Mouse (Mus musculus) midbrain, embryonic 15.5 days (tissue): Measurements from ENCODE around the gene Erich6b. TPM values are rescaled to one million over a fixed set of nuclear protein-coding genes. Genes with fewer than 3 reads are reported as not detected.

Source experiments
- ATAC-seq: fragments of 200-750 bp; cut with Nextera tagmentation; replicated peaks from 2 replicates; pipeline ENCODE4 v1.8.0; 2017; ENCODE audit warnings: moderate TSS enrichment
- H3K27ac ChIP-seq: fragments of 300-500 bp; sonication (generic); 2 replicates; pipeline ENCODE4 v1.5.1; 2015; ENCODE audit warnings: mild to moderate bottlenecking, inconsistent platforms
- H3K27me3 ChIP-seq: fragments of 300-500 bp; sonication (generic); replicated peaks from 2 replicates; pipeline ENCODE4 v1.6.1; 2015; ENCODE audit warnings: inconsistent platforms
- H3K36me3 ChIP-seq: fragments of 300-500 bp; sonication (generic); replicated peaks from 2 replicates; pipeline ENCODE4 v1.6.1; 2015; ENCODE audit warnings: inconsistent platforms
- H3K4me1 ChIP-seq: fragments of 300-500 bp; sonication (generic); 2 replicates; pipeline ENCODE4 v1.6.1; 2015; ENCODE audit warnings: inconsistent platforms
- H3K4me2 ChIP-seq: fragments of 300-500 bp; sonication (generic); 2 replicates; pipeline ENCODE4 v1.6.1; 2015; ENCODE audit warnings: inconsistent platforms, mild to moderate bottlenecking, moderate library complexity
- H3K4me3 ChIP-seq: fragments of 300-500 bp; sonication (generic); 2 replicates; pipeline ENCODE4 v1.5.1; 2015; ENCODE audit warnings: mild to moderate bottlenecking, inconsistent platforms
- H3K9ac ChIP-seq: fragments of 300-500 bp; sonication (generic); 2 replicates; pipeline ENCODE4 v1.6.1; 2015; ENCODE audit warnings: mild to moderate bottlenecking, inconsistent platforms
- H3K9me3 ChIP-seq: fragments of 300-500 bp; sonication (generic); 2 replicates; pipeline ENCODE4 v1.6.1; 2016; ENCODE audit warnings: inconsistent platforms
- WGBS: fragments of 180-500 bp; shearing (Covaris S2); methylation state at CpG from one replicate; pipeline ENCODE4 v1.1.7; 2015; ENCODE audit warnings: mixed read lengths; 5-methylcytosine and 5-hydroxymethylcytosine counted together
- polyA plus RNA-seq: library from polyadenylated mRNA; unstranded; fragments of >200 nt; fragmentation: Nextera tagmentation; extraction: Ambion mirVana; gene quantifications from 2 replicates; pipeline ENCODE4 v1.2.1, GENCODE M21; 2015

Gene Erich6b
- not detected in 2 replicates for polyA plus RNA-seq

DNA sequence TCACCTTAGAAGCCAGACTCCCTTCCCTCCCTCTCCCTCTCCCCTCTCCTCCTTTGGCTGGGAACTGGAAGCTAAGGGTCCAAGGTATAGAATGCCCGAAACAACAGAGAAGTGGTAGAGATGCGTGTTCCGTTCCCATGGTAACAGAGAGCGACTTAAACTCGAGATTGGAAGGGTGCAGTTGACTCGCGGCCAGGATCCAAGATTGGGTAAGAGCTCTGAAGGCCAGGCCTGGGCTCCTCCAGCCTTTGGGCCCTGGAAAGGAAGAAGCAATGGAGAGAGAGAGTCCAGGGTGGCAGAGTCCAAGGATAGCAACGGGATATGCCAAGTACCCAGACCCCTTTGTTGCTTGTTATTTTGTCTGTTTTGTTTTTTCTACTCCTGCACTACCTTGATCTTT lies at the start of gene Erich6b:
Gene Erich6b, plus strand, starts transcription at position 180 of the 400 bp plus-strand sequence.
- Histone ChIP-seq H3K27me3 (no peaks in the 10 kb centered on the region), H3K4me1 (peaks cover 3% of the 10 kb centered on the region), H3K4me2 (no peak within 1 kb of the TSS), H3K36me3 (no peaks in the 10 kb centered on the region), H3K9ac (no peak within 1 kb of the TSS), H3K27ac (no peak within 1 kb of the TSS), H3K9me3 (no peaks in the 10 kb centered on the region), H3K4me3 (no peak within 1 kb of the TSS)
- WGBS: 71% methylated on average over 8 of the region's 8 CpGs
- no peak for ATAC-seq

DNA sequence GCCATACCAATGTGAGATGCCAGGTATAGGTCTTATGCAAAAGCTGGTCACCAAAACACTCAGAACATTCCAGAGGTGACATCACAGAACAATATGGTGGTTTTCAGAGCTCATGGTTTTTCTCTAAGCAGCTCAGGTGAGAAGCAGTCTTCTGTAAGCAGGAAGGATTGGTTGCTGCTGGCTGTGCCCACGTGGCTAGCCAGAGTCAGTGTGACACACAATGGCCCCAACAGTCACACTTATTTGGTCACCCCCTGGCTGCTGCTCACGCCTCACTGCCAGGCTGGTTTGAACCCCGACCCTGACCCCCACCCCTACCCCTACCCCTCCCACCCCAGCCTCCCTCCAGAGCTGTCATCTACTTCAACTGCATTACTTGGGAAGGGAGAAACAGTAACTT lies 49.1 kb upstream of the Erich6b start, which contains the start of gene Spert:
Gene Spert, minus strand, starts transcription at position 139 of the 400 bp plus-strand sequence.
- Histone ChIP-seq H3K4me1 (no peaks in the 10 kb centered on the region), H3K9ac (no peak within 1 kb of the TSS), H3K9me3 (no peaks in the 10 kb centered on the region), H3K36me3 (no peaks in the 10 kb centered on the region), H3K4me2 (no peak within 1 kb of the TSS), H3K27me3 (no peaks in the 10 kb centered on the region), H3K27ac (no peak within 1 kb of the TSS), H3K4me3 (no peak within 1 kb of the TSS)
- 65% methylated on average over 3 of the region's 3 CpGs for WGBS
- no peak for ATAC-seq

DNA sequence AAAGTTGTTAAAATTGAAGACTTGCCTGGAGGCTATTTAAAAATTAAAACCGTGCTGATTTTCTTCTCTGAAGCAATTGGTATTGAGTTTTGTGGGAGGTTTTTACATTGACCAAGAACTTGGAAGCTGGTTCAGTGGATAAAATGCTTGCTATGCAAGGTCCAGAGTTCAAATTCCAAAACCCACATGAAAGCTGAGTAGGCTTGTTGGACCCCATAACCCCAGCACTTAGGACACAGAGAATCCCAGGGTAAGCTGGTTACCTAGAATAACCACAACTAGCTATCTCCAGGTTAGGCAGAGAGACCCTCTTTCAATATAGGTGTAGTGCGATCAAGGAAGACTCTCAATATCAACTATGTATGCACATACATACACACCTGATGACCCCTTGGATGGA lies 32.9 kb upstream of the Erich6b start:
- H3K36me3 ChIP-seq: no peaks in the 10 kb centered on the region
- no peak for ATAC-seq
- no peaks in the 10 kb centered on the region for H3K9me3 ChIP-seq
- WGBS: 91% methylated on average over 2 of the region's 2 CpGs
- no peak overlapping the region for H3K4me3 ChIP-seq
- no peaks in the 10 kb centered on the region for H3K4me1 ChIP-seq
- no peaks in the 10 kb centered on the region for H3K27me3 ChIP-seq
- H3K4me2 ChIP-seq: no peak overlapping the region
- H3K27ac ChIP-seq: no peak overlapping the region
- H3K9ac ChIP-seq: no peak overlapping the region

DNA sequence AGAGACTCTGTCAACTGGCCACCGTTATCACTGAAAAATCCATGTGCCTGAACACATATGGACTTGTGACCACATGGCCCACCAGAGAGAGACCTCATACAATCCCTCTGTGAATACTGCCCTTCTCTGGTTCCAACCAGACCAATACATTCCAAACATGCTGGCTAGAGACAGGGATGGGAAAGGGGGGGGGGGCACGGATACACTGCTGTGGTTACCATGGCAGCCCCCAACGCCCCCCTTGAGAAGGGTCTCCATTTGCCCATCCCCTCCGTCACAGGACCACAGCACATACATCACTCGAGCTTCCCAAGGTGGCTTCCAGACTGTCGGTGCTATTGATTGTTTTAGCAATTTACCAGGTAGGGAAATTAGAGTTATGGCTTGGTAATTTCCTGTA lies 25.7 kb upstream of the Erich6b start:
- Histone ChIP-seq H3K27ac (no peak overlapping the region), H3K27me3 (no peaks in the 10 kb centered on the region), H3K4me1 (peaks cover 6% of the 10 kb centered on the region; the same call in 1 of the 2 replicates), H3K36me3 (no peaks in the 10 kb centered on the region), H3K9me3 (no peaks in the 10 kb centered on the region), H3K4me2 (no peak overlapping the region), H3K9ac (no peak overlapping the region), H3K4me3 (no peak overlapping the region)
- 79% methylated on average over 6 of the region's 6 CpGs for WGBS
- no peak for ATAC-seq

DNA sequence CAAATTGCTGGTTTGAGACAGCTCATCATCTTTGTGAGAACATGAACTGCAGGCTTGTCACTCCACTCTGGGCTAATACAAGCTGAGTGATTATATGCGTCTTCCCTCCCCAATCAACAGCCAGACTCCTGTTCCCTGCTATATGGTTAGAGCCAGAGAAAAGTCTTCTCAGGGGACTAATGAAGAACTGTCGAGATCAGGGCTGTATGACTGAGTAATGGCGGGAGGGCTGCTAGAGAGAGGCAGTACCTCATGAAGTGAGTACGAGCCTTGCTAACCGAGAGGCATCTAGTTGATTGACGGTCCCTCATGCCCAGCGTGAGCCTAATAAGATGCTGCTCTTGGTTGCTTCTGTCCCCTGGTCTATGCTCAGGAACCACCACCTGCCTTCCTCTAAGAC lies 19.1 kb upstream of the Erich6b start:
- Histone ChIP-seq H3K27ac (no peak overlapping the region), H3K36me3 (no peaks in the 10 kb centered on the region), H3K4me3 (no peak overlapping the region), H3K4me2 (no peak overlapping the region), H3K4me1 (peaks cover 6% of the 10 kb centered on the region; the same call in 1 of the 2 replicates), H3K9ac (no peak overlapping the region), H3K9me3 (no peaks in the 10 kb centered on the region), H3K27me3 (no peaks in the 10 kb centered on the region)
- no peak for ATAC-seq
- WGBS: 60% methylated on average over 7 of the region's 7 CpGs

DNA sequence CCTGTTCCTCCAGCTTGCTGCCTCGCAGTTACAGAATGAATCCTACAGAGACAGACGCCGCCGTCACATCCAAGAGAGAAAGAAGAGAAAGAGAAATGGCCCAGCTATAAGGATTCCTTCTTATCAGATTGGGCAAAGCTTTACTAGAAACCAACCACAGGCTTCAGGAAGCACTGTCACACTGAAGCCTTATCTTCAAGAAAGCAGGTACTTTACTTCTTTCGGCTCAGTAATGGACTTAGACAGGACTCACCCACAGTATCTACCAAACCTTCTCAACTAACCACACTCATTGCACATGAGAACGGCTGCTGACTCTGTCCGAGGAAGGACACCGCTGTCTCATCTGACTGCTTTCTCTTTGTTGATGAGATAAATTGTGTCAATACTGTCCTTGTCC lies 13.2 kb upstream of the Erich6b start:
- no peaks in the 10 kb centered on the region for H3K27me3 ChIP-seq
- H3K4me2 ChIP-seq: no peak overlapping the region
- H3K9me3 ChIP-seq: no peaks in the 10 kb centered on the region
- ATAC-seq: no peak
- H3K9ac ChIP-seq: no peak overlapping the region
- H3K4me3 ChIP-seq: no peak overlapping the region
- no peaks in the 10 kb centered on the region for H3K36me3 ChIP-seq
- H3K4me1 ChIP-seq: no peaks in the 10 kb centered on the region
- H3K27ac ChIP-seq: no peak overlapping the region
- WGBS: 88% methylated on average over 8 of the region's 8 CpGs

DNA sequence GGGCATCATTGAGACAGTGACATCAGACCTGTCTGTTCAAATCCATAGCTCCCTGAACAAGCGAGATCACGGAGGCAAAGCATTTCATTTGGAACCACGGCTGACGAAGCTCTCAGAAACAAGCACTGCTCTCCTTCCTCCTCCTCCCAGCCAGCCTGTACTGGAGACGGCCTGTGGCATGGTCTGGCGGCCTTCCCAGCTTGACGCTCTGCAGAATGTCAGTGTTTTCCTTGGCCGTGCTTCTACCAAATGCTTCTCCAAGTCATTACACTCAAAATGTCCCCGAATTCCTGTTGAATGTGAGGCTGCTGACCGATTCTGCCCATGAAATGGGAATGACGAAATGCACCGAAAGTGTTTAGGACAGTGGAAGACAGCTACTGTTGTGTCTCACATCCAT lies 6.7 kb upstream of the Erich6b start:
- Histone ChIP-seq H3K9me3 (no peaks in the 10 kb centered on the region), H3K27ac (no peak overlapping the region), H3K4me2 (no peak overlapping the region), H3K9ac (no peak overlapping the region), H3K4me1 (no peaks in the 10 kb centered on the region), H3K36me3 (no peaks in the 10 kb centered on the region), H3K4me3 (no peak overlapping the region), H3K27me3 (no peaks in the 10 kb centered on the region)
- 77% methylated on average over 12 of the region's 12 CpGs for WGBS
- no peak for ATAC-seq

DNA sequence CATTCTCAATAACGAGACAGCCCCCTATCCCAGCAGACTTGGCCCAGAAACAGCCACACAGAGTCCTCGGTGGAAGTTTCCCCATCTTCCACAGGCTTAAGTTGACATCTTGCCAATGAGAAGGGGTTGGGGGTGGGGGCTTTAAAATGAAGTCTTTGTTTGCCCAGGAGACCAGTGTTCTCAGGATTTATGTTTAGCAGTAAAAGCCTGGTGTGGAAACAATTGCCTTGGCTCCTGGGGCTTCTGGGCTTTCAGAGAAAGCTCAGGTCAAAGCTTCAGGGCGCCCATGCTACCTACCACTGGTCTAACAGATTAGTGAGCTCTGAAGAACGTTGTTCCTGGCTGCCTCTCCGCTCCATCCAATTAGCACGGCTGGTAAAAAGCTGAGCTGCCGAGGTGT lies 6.0 kb upstream of the Erich6b start:
- Histone ChIP-seq H3K4me2 (no peak overlapping the region), H3K4me1 (no peaks in the 10 kb centered on the region), H3K27ac (no peak overlapping the region), H3K9me3 (no peaks in the 10 kb centered on the region), H3K27me3 (no peaks in the 10 kb centered on the region), H3K4me3 (no peak overlapping the region), H3K36me3 (no peaks in the 10 kb centered on the region), H3K9ac (no peak overlapping the region)
- ATAC-seq: 0 out of 2 replicates have a peak, but pooled peaks have one; percentile 20
- WGBS: 28% methylated on average over 7 of the region's 7 CpGs

DNA sequence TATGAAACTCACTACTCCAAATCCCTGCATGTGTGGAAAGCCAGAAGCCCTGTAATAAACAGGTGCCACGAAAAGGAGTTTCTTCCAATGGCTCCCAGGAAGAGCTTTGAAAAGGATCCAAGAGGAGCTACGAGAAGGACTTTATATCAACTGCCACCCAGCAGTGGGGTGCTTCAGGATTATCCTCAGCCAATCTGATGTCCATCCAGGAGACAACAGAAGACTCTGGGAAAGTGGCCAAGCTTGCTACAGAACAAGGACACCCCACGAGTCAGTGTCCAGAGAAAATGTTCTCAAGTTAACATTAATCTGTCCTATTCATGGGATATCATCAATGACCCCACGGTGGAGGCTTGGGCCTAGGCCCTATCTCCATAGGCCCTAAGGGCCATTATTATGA lies 4.4 kb upstream of the Erich6b start:
- Histone ChIP-seq H3K4me1 (no peaks in the 10 kb centered on the region), H3K27ac (no peak overlapping the region), H3K9me3 (no peaks in the 10 kb centered on the region), H3K27me3 (no peaks in the 10 kb centered on the region), H3K9ac (no peak overlapping the region), H3K4me2 (no peak overlapping the region), H3K36me3 (no peaks in the 10 kb centered on the region), H3K4me3 (no peak overlapping the region)
- ATAC-seq: no peak
- 70% methylated on average over 4 of the region's 4 CpGs for WGBS

DNA sequence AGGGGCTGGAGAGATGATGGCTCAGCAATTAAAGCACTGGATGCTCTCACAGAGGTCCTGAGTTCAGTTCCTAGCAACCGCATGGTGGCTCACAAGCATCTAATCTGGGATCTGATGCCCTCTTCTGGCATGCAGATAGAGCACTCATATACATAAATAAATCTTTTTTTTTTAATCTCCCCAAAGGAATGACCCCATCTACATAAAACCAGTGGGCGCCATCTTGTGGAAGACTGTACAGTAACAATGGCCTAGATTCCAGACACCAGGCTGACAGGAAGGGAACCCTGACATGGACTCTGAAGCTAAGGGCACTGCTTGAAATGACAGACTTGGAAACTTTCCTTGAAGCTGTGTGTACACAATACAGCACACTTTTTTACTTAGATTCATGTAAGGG lies 1.2 kb upstream of the Erich6b start:
- 88% methylated on average over 2 of the region's 2 CpGs for WGBS
- Histone ChIP-seq H3K4me3 (no peak overlapping the region), H3K9ac (no peak overlapping the region), H3K9me3 (no peaks in the 10 kb centered on the region), H3K4me1 (no peaks in the 10 kb centered on the region), H3K27ac (no peak overlapping the region), H3K27me3 (no peaks in the 10 kb centered on the region), H3K36me3 (no peaks in the 10 kb centered on the region), H3K4me2 (no peak overlapping the region)
- no peak for ATAC-seq

DNA sequence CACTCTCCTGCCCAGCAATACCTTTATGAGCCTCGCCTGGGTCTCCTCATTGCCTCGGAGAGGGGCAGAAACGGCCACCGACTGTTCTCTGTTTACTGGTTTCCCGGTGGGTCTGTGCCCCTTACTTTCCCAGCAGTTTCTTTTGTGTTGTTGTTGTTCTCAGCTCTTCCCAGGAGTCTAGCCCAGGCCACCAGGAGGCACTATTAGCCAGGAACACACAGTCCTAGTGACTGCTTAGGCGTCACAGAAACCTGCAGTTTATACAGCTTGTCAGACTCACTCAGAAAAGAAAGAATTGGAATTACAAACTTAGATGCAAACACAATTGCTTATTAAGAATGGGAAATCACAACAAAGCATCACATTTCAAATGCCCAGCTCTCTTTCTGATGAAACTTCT lies 690 bp upstream of the Erich6b start:
- Histone ChIP-seq H3K27ac (no peak overlapping the region), H3K9ac (no peak overlapping the region), H3K27me3 (no peaks in the 10 kb centered on the region), H3K36me3 (no peaks in the 10 kb centered on the region), H3K4me2 (no peak overlapping the region), H3K9me3 (no peaks in the 10 kb centered on the region), H3K4me1 (no peaks in the 10 kb centered on the region), H3K4me3 (no peak overlapping the region)
- ATAC-seq: no peak
- 58% methylated on average over 6 of the region's 6 CpGs for WGBS

DNA sequence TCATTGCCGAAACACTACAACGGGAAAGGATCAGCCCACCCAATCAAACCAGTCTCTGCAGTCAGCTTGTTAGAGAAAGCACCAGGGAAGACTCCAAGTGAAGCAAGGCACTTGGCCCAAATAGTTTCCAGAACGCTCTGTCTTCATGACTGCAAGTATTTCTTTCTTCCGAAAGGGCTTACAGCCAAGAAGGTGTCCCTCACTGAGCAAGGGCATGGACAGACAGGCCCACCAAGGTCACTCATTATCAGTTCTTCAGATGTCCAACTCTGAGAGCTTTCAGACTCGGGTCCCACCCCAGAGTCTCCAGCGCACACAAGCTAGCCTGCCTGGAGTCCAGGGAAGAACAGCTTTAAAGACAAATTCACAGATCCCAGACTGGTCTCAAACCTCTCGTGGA lies 3.4 kb downstream of the Erich6b start:
- H3K27me3 ChIP-seq: no peaks in the 10 kb centered on the region
- H3K9ac ChIP-seq: no peak overlapping the region
- peaks cover 10% of the 10 kb centered on the region for H3K4me1 ChIP-seq
- 91% methylated on average over 7 of the region's 7 CpGs for WGBS
- ATAC-seq: no peak
- H3K4me3 ChIP-seq: no peak overlapping the region
- no peaks in the 10 kb centered on the region for H3K36me3 ChIP-seq
- no peak overlapping the region for H3K27ac ChIP-seq
- H3K4me2 ChIP-seq: no peak overlapping the region
- H3K9me3 ChIP-seq: no peaks in the 10 kb centered on the region

DNA sequence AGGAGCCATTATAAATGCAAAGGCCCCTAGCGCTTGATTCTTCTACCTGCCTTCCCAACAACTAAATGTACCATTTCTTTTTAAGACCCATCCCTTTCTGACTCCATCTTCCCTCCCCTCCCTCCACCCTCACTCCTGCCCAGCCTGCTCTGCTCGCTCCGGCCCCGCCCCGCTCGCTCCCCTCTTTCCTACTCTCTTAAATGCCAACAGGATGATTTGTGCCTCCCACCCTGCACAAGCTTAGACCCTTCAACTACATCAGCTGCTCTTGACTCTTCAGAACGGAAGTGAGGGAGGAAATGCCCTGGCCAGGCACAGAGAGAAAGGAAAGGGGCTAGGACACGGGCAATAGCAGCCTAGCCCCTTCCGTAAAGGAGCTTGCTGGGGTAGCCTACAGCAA lies 4.0 kb downstream of the Erich6b start:
- H3K4me2 ChIP-seq: no peak overlapping the region
- H3K9me3 ChIP-seq: no peaks in the 10 kb centered on the region
- H3K27ac ChIP-seq: peak overlapping the region; percentile 23; the same call in 1 of the 2 replicates
- 0 out of 2 replicates have a peak, but pooled peaks have one; percentile 18 for ATAC-seq
- H3K27me3 ChIP-seq: no peaks in the 10 kb centered on the region
- H3K4me3 ChIP-seq: no peak overlapping the region
- 70% methylated on average over 9 of the region's 9 CpGs for WGBS
- no peaks in the 10 kb centered on the region for H3K36me3 ChIP-seq
- H3K4me1 ChIP-seq: peaks cover 10% of the 10 kb centered on the region
- no peak overlapping the region for H3K9ac ChIP-seq
